Mouse (Mus musculus): Measurements from ENCODE around the gene Usp7.
A peak's percentile ranks its signal among the peaks of the same experiment; 100 is the strongest.

Gene Usp7

GRCm38 (mm10) chr16:8720447-8720846 lies 71.7 kb downstream of the Usp7 start:
- DNase-seq (ENCODE audit: low read depth) = no peak

GRCm38 (mm10) chr16:8717744-8718143 lies 74.4 kb downstream of the Usp7 start:
- DNase-seq (ENCODE audit: low read depth) = peak; percentile 57

GRCm38 (mm10) chr16:8716300-8716699 lies 75.8 kb downstream of the Usp7 start:
- DNase-seq (ENCODE audit: low read depth) = no peak

- DNase-seq (ENCODE audit: low read depth) = no peak
Observed at GRCm38 (mm10) chr16:8715513-8716080, 76.5 kb downstream of the Usp7 start.

- DNase-seq (ENCODE audit: low read depth) = no peak
Observed at GRCm38 (mm10) chr16:8714851-8715250, 77.3 kb downstream of the Usp7 start.

- no peak for DNase-seq (ENCODE audit: low read depth)
Observed at GRCm38 (mm10) chr16:8711998-8712397, 80.1 kb downstream of the Usp7 start.

GRCm38 (mm10) chr16:8700586-8700985 lies 91.5 kb downstream of the Usp7 start:
- no peak for DNase-seq (ENCODE audit: low read depth)

- DNase-seq (ENCODE audit: low read depth) = no peak
Observed at GRCm38 (mm10) chr16:8699556-8699955, 92.6 kb downstream of the Usp7 start.

GRCm38 (mm10) chr16:8691206-8691605 lies 100.9 kb downstream of the Usp7 start:
- DNase-seq (ENCODE audit: low read depth) = no peak

- no peak for DNase-seq (ENCODE audit: low read depth)
Observed at GRCm38 (mm10) chr16:8689979-8690656, 102.0 kb downstream of the Usp7 start.

GRCm38 (mm10) chr16:8687559-8688112 lies 104.5 kb downstream of the Usp7 start:
- no peak for DNase-seq (ENCODE audit: low read depth)

GRCm38 (mm10) chr16:8686871-8687535 lies 105.1 kb downstream of the Usp7 start:
- DNase-seq (ENCODE audit: low read depth) = no peak

- peak; percentile 87 for DNase-seq (ENCODE audit: low read depth)
Observed at GRCm38 (mm10) chr16:8686121-8686870, 105.8 kb downstream of the Usp7 start.

GRCm38 (mm10) chr16:8685087-8685486 lies 107.0 kb downstream of the Usp7 start:
- no peak for DNase-seq (ENCODE audit: low read depth)

- no peak for DNase-seq (ENCODE audit: low read depth)
Observed at GRCm38 (mm10) chr16:8680470-8680869, 111.6 kb downstream of the Usp7 start, which contains the start of gene Gm5767. Gene Gm5767 (plus strand): TSS chr16:8680770.

GRCm38 (mm10) chr16:8679780-8680179 lies 112.3 kb downstream of the Usp7 start:
- DNase-seq (ENCODE audit: low read depth) = no peak

GRCm38 (mm10) chr16:8678676-8679075 lies 113.4 kb downstream of the Usp7 start:
- DNase-seq (ENCODE audit: low read depth) = no peak

GRCm38 (mm10) chr16:8678035-8678434 lies 114.1 kb downstream of the Usp7 start:
- DNase-seq (ENCODE audit: low read depth) = no peak

GRCm38 (mm10) chr16:8676800-8677199 lies 115.3 kb downstream of the Usp7 start:
- peak; percentile 72 for DNase-seq (ENCODE audit: low read depth)

- no peak for DNase-seq (ENCODE audit: low read depth)
Observed at GRCm38 (mm10) chr16:8676228-8676627, 115.9 kb downstream of the Usp7 start.

- no peak for DNase-seq (ENCODE audit: low read depth)
Observed at GRCm38 (mm10) chr16:8675559-8675958, 116.5 kb downstream of the Usp7 start.

- DNase-seq (ENCODE audit: low read depth) = peak; percentile 86
Observed at GRCm38 (mm10) chr16:8674165-8674564, 117.9 kb downstream of the Usp7 start.

Data from naive thymus-derived CD4-positive, alpha-beta T cell, adult 2 months (primary cell).